Mouse (Mus musculus) kidney, postnatal 0 days (tissue): ENCODE results near the gene Rnf133. TPM values are rescaled to one million over a fixed set of nuclear protein-coding genes. Genes with fewer than 3 reads are reported as not detected.

ENCODE experiments used
- ATAC-seq: fragments of 200-750 bp; cut with Nextera tagmentation; replicated peaks from 2 replicates; pipeline ENCODE4 v1.8.0; 2017; ENCODE audit warnings: low read depth, moderate number of reproducible peaks, moderate TSS enrichment, moderate library complexity; ENCODE audit not compliant: low FRiP score
- DNase-seq: peaks from one replicate; pipeline ENCODE4 v3.0.0-alpha.2; 2016; ENCODE audit warnings: low spot score
- H3K27ac ChIP-seq: fragments of 300-500 bp; sonication (generic); 2 replicates; pipeline ENCODE4 v1.5.1; 2014; ENCODE audit warnings: mild to moderate bottlenecking
- H3K27me3 ChIP-seq: fragments of 300-500 bp; sonication (generic); 2 replicates; pipeline ENCODE4 v1.6.1; 2014; ENCODE audit warnings: low read length, mixed read lengths; ENCODE audit not compliant: insufficient read depth
- H3K36me3 ChIP-seq: fragments of 300-500 bp; sonication (generic); 2 replicates; pipeline ENCODE4 v1.6.1; 2014; ENCODE audit warnings: low read length, mixed read lengths; ENCODE audit not compliant: insufficient read depth
- H3K4me1 ChIP-seq: fragments of 300-500 bp; sonication (generic); replicated peaks from 2 replicates; pipeline ENCODE4 v1.6.1; 2014; ENCODE audit warnings: antibody characterized with exemption, low read length, mixed read lengths; ENCODE audit not compliant: insufficient read depth
- H3K4me2 ChIP-seq: fragments of 300-500 bp; sonication (generic); 2 replicates; pipeline ENCODE4 v1.6.1; 2014; ENCODE audit warnings: mild to moderate bottlenecking, low read length, moderate library complexity, mixed read lengths
- H3K4me3 ChIP-seq: fragments of 300-500 bp; sonication (generic); replicated peaks from 2 replicates; pipeline ENCODE4 v1.5.1; 2014; ENCODE audit warnings: low read depth, low read length
- H3K9ac ChIP-seq: fragments of 300-500 bp; sonication (generic); 2 replicates; pipeline ENCODE4 v1.6.1; 2014; ENCODE audit warnings: low read depth, low read length
- H3K9me3 ChIP-seq: fragments of 300-500 bp; sonication (generic); replicated peaks from 2 replicates; pipeline ENCODE4 v1.6.1; 2016; ENCODE audit warnings: low read length, inconsistent platforms, mixed read lengths
- CTCF ChIP-seq: IDR thresholded peaks from 2 replicates; pipeline ENCODE4 v1.5.1; 2016; ENCODE audit warnings: antibody characterized with exemption, low read depth, mild to moderate bottlenecking, moderate library complexity
- WGBS: fragments of 180-500 bp; shearing (Covaris S2); extraction: QIAGEN DNeasy Blood & Tissue Kit; methylation state at CpG from one replicate; pipeline ENCODE4 v1.1.7; 2014; 5-methylcytosine and 5-hydroxymethylcytosine counted together
- polyA plus RNA-seq: library from polyadenylated mRNA; unstranded; fragments of >200 nt; fragmentation: Nextera tagmentation; extraction: Ambion mirVana; gene quantifications from 2 replicates; pipeline ENCODE4 v1.2.1, GENCODE M21; 2015

Rnf133 gene
- not detected in 2 replicates for polyA plus RNA-seq

DNA sequence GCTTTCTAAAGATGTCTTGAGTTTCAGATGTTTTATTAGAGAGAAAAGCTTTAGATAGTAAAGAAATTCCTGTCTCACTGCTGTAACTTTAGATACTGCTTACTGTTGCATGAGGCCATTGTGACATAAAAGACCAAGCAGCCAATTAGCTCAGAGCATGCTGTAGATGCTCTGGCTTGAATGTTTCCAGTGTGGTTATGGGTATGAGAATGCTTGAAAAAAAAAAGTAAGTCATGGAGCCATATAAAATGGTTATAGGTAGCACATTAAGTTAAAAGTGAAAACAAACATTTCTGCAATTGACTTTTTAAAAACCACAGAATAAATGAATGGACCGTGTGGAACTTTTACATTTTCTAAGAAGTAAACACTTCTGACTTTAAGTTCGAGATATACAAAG is at the start of gene Rnf133:
Gene Rnf133, minus strand, starts transcription at position 101 of the 400 bp plus-strand sequence.
- H3K9me3 ChIP-seq: no peaks in the 10 kb centered on the region
- H3K27ac ChIP-seq: no peak within 1 kb of the TSS
- DNase-seq (no peak), ATAC-seq (no peak)
- no peak within 1 kb of the TSS for H3K4me3 ChIP-seq
- 72% methylated on average over 2 of the region's 2 CpGs for WGBS
- TF ChIP-seq CTCF: no peak
- no peak within 1 kb of the TSS for H3K9ac ChIP-seq
- no peaks in the 10 kb centered on the region for H3K27me3 ChIP-seq
- no peak within 1 kb of the TSS for H3K4me2 ChIP-seq
- H3K36me3 ChIP-seq: no peaks in the 10 kb centered on the region
- H3K4me1 ChIP-seq: no peaks in the 10 kb centered on the region

DNA sequence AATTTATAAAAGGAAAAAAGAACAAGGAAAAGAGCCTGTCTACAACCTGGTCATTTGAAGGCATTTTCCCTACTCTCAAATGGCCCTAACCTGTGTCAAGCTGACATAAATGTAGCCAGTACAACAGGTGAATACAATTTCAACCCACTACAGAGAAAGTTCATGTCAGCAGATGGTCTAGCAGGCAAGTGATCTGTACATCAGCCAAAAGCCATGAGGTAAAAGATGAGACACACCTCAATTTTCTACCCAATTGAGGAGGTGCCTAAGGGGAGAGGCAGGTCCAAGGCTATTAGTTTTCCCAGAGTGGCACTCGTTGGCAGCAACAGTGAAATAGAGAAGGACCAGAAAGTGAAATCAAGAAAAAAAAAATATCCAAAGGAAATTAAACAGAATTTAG is 28.1 kb upstream of the Rnf133 start:
- Histone ChIP-seq H3K27ac (no peak overlapping the region), H3K9ac (no peak overlapping the region), H3K36me3 (no peaks in the 10 kb centered on the region), H3K4me3 (no peak overlapping the region), H3K9me3 (no peaks in the 10 kb centered on the region), H3K4me1 (no peaks in the 10 kb centered on the region), H3K4me2 (no peak overlapping the region), H3K27me3 (no peaks in the 10 kb centered on the region)
- DNase-seq (no peak), ATAC-seq (no peak)
- 65% methylated on average over 1 of the region's 1 CpGs for WGBS
- no peak for TF ChIP-seq CTCF

DNA sequence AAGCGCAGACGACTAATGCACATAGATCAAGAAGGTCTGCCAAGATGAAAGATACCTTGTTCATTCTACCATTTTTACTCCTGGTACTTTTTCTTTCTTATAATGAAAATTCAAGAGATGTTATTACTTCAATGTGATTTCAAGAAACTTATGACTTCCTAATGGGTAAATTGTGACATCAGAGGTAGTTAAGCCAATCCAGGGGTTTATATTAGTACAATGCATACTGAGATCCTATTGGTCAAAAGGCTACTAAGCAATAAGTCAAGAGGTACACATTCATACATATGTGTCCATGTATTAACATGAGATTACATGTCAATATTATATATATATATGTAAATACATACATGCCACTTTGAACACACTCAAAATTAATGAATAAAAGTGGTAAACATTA is 4.9 kb upstream of the Rnf133 start, which contains the start of gene Rnf148:
Gene Rnf148, minus strand, starts transcription at position 101 of the 400 bp plus-strand sequence.
- 92% methylated on average over 2 of the region's 2 CpGs for WGBS

DNA sequence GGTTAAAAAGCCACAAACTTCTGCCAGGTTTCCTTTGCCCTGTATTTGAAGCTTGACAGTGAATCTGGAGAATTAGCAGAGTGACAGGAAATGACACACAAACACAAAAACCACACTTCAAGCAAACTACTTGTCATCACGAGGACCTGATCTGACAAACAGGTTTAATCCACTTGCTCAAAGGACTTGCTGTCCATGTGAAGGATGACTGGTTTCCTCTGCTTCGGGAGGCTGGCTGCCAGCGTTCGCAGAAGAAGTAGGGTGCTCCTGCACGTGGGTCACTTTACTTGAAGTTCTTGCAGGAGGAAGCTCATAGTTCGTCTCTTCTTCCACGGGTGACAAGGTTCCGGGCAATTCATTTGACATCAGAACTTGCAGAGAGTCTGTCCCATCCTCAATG is 1.4 kb downstream of the Rnf133 start:
- Histone ChIP-seq H3K9me3 (no peaks in the 10 kb centered on the region), H3K4me1 (no peaks in the 10 kb centered on the region), H3K4me2 (no peak overlapping the region), H3K4me3 (no peak overlapping the region), H3K9ac (no peak overlapping the region), H3K36me3 (no peaks in the 10 kb centered on the region), H3K27me3 (no peaks in the 10 kb centered on the region), H3K27ac (no peak overlapping the region)
- no peak for TF ChIP-seq CTCF
- 62% methylated on average over 8 of the region's 8 CpGs for WGBS
- DNase-seq: no peak
- ATAC-seq: no peak

More for the DNA sequence above, 4.9 kb upstream of the Rnf133 start, which contains the start of gene Rnf148:
- H3K4me3 ChIP-seq: no peak within 1 kb of the TSS
- no peak for DNase-seq
- no peaks in the 10 kb centered on the region for H3K4me1 ChIP-seq
- ATAC-seq: no peak
- H3K27me3 ChIP-seq: no peaks in the 10 kb centered on the region
- H3K9ac ChIP-seq: no peak within 1 kb of the TSS
- no peaks in the 10 kb centered on the region for H3K9me3 ChIP-seq
- no peak for TF ChIP-seq CTCF
- H3K27ac ChIP-seq: no peak within 1 kb of the TSS
- H3K36me3 ChIP-seq: no peaks in the 10 kb centered on the region
- no peak within 1 kb of the TSS for H3K4me2 ChIP-seq

DNA sequence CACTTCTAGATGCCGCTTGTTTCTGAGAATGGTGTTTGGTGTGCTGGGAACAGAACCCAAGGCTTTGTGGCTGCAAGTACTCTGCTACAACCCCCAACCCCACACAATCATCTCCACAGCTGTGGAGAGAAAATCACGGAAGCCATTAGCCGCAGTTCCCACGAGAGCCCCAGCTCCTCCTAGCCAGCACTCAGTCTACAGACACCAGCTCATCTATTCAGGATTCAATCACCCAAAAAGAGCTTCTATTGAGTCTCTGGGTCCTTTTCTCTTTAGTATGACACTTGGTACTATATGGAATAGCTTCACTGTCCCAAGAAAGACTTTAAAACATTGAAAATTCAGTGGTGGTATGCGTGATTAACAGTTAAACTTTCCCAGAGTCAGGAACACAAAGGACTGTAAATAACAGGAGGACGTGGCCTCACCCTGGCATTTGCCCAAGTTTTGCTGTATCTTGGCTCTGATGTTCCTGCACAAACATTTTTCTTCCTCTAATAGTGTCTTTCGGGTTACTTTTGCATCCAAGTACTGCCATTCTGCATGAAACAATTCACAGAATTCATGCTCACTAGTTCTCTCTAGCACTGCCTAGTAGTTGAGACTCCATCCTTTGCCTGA is 2.4 kb downstream of the Rnf133 start:
- DNase-seq: peak; percentile 71
- no peak for TF ChIP-seq CTCF
- Histone ChIP-seq H3K27me3 (no peaks in the 10 kb centered on the region), H3K9ac (no peak overlapping the region), H3K4me3 (no peak overlapping the region), H3K9me3 (no peaks in the 10 kb centered on the region), H3K27ac (no peak overlapping the region), H3K4me1 (no peaks in the 10 kb centered on the region), H3K36me3 (no peaks in the 10 kb centered on the region), H3K4me2 (no peak overlapping the region)
- no peak for ATAC-seq
- 59% methylated on average over 7 of the region's 7 CpGs for WGBS

DNA sequence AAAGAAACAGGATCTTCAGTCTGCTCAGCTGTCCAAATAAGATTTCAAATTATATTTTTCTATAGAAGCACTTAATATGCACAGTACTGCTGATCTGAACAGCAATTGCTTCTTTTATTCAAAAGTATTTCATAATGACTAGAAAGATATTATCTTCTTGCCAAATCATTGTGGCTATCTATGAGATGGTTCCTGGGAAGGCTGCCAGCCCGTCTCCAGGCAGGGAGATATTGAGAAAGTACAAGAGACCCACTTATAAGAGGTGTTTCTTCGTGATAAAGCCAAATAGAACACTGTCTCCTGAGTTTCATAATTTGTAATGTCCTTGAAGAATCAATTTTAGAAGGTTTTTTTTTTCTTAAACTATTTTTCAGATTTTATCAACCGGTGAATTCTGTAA is 13.0 kb downstream of the Rnf133 start:
- WGBS: 75% methylated on average over 3 of the region's 3 CpGs
- no peak for DNase-seq

DNA sequence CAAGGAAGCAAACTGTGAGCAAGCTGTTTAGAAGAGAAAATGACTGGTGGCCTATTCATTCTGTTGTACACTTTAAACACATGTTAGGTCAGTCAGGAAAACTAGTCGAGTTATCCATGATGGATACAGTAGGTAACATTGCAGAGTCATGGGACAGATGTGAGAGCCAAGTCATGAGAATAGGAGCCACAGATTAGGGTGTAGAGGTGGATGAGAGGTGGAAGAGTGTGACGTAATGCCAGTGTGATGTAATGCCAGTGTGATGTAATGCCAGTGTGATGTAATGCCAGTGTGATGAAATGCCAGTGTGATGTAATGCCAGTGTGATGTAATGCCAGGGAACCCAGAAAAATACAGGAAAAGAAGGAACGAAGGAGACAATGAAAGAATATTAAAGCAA is 14.9 kb downstream of the Rnf133 start:
- WGBS: 91% methylated on average over 3 of the region's 3 CpGs
- Histone ChIP-seq H3K9ac (no peak overlapping the region), H3K27me3 (no peaks in the 10 kb centered on the region), H3K36me3 (no peaks in the 10 kb centered on the region), H3K4me1 (no peaks in the 10 kb centered on the region), H3K9me3 (no peaks in the 10 kb centered on the region), H3K4me2 (no peak overlapping the region), H3K4me3 (no peak overlapping the region), H3K27ac (no peak overlapping the region)
- no peak for ATAC-seq
- DNase-seq: no peak
- TF ChIP-seq CTCF: no peak

More for the DNA sequence above, 13.0 kb downstream of the Rnf133 start:
- Histone ChIP-seq H3K9me3 (no peaks in the 10 kb centered on the region), H3K4me1 (no peaks in the 10 kb centered on the region), H3K4me3 (no peak overlapping the region), H3K27me3 (no peaks in the 10 kb centered on the region), H3K4me2 (no peak overlapping the region), H3K9ac (no peak overlapping the region), H3K36me3 (no peaks in the 10 kb centered on the region), H3K27ac (no peak overlapping the region)
- no peak for TF ChIP-seq CTCF
- ATAC-seq: no peak
